ENCODE assay signal across 25 mouse cellular contexts in the genomic region with DNA sequence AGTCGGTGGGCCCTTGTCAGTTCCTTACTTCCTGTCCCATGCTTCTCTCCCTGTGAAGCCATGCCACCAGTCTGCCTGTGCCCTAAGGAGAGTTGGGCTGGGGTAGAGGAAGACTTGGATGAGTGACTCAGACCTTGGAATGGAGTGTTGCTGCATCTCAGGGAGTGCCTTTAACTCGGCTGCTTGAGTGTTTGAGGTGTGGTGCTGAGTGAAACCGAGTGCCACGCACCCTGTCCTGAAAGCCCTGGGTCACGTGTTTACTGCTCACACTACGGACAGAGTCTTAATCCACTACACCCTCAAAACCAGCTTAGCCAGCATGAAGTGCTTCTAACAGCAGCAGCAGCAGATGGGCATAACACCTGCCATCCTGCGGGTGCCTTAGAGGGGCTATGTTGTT. TPM values are rescaled to one million over a fixed set of nuclear protein-coding genes. Genes with fewer than 3 reads are reported as not detected.
"Had no signal": no experiment of that assay in that cellular context is flagged by ENCODE, and none has a peak within 500 bp of the region (broad histone marks: within the 10 kb centered on the region; RNA-seq: fewer than 3 reads in every experiment).

No protein-coding gene starts in this region.

- DNase-seq: kidney, adult 9 months; kidney, postnatal 10 days; kidney, postnatal 4 days; left cerebral cortex, postnatal 4 days; lung, embryonic 14.5 days; midbrain, embryonic 14.5 days; right cerebral cortex, adult 18-20 months; right cerebral cortex, postnatal 25 days; thymus, adult 2 months; thymus, postnatal 25 days had no signal

- H3K4me2 ChIP-seq: limb, embryonic 13.5 days; lung, embryonic 14.5 days; neural tube, embryonic 15.5 days had no signal

- H3K9ac ChIP-seq: limb, embryonic 13.5 days; liver, embryonic 14.5 days; lung, embryonic 14.5 days; neural tube, embryonic 15.5 days had no signal

- H3K27ac ChIP-seq: layer of hippocampus, adult 2 months; limb, embryonic 13.5 days; liver, embryonic 14.5 days; midbrain, embryonic 10.5 days; neural tube, embryonic 15.5 days had no signal

- H3K9me3 ChIP-seq: limb, embryonic 13.5 days; midbrain, embryonic 10.5 days; neural tube, embryonic 15.5 days had no signal

- H3K4me3 ChIP-seq: layer of hippocampus, adult 2 months; limb, embryonic 13.5 days; midbrain, embryonic 10.5 days; myocyte; neural tube, embryonic 15.5 days had no signal

- H3K36me3 ChIP-seq: limb, embryonic 13.5 days; midbrain, embryonic 10.5 days; neural tube, embryonic 15.5 days had no signal

- H3K27me3 ChIP-seq: limb, embryonic 13.5 days; neural tube, embryonic 15.5 days had no signal

- H3K4me1 ChIP-seq: limb, embryonic 13.5 days; neural tube, embryonic 15.5 days had no signal

RNA-seq across cellular contexts. Expression of a gene that starts 30.5 kb away (rescaled TPM):
- total RNA-seq: layer of hippocampus, adult 2 months; layer of hippocampus, postnatal 14 days; left cerebral cortex, adult 18-20 months; left cerebral cortex, postnatal 10 days; left cerebral cortex, postnatal 4 days; liver, adult 2 months; megakaryocyte progenitor cell, adult 5-6 weeks had no signal
- polyA plus RNA-seq: intestine, embryonic 14.5 days; limb, embryonic 13.5 days; liver, adult 2 months; liver, embryonic 14.5 days; lung, embryonic 14.5 days; midbrain, embryonic 10.5 days; midbrain, embryonic 14.5 days; myocyte; neural tube, embryonic 11.5 days; neural tube, embryonic 15.5 days; testis, adult 2 months; thymus, adult 2 months; urinary bladder, adult 2 months had no signal
